Mouse (Mus musculus): ENCODE results near the gene Asf1b. TPM values are rescaled to one million over a fixed set of nuclear protein-coding genes. Genes with fewer than 3 reads are reported as not detected.
"Not testable (repeated sequence)": the region's sequence is repeated elsewhere in the genome, so short reads cannot be mapped to it uniquely, and the experiment has no call there.

Asf1b gene
- polyA plus RNA-seq, 1 experiment from 2014 or later = 72.2 TPM

DNA sequence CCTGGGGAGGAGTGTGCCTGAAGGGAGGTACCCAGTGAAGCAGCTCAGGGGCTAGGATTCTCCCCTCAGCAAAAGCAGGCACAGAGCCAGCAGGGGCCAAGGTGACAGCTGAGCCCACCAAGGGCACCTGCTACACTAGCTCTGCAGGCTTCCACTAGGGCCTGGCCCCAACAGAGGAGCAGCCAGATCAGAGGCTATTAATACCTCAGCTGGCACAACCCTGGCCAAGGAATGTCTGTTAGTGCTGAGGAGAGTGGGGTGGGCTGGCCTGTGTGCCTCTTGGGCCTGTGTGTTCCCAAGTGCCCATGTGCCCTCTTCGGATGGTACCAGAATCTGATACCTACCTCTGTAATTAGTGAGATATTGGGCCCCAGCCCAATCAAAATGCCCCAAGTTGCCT is 24.9 kb downstream of the Asf1b start:
- Histone ChIP-seq H3K9ac (ENCODE audit: low read depth, low read length) (peak overlapping the region; percentile 46; the same call in 1 of the 2 replicates), H3K4me1 (ENCODE audit: control insufficient read depth, insufficient read depth, low read length) (peaks cover 39% of the 10 kb centered on the region), H3K4me3 (ENCODE audit: low read depth, low read length) (no peak overlapping the region), H3K27me3 (ENCODE audit: control insufficient read depth, insufficient read depth, low read length) (no peaks in the 10 kb centered on the region), H3K4me2 (peak overlapping the region; percentile 21; the same call in 1 of the 2 replicates), H3K27ac (ENCODE audit: low read depth, low read length) (peak overlapping the region; percentile 82), H3K9me3 (replicated peaks; ENCODE audit: control insufficient read depth, low read length) (no peaks in the 10 kb centered on the region), H3K36me3 (ENCODE audit: control insufficient read depth, insufficient read depth, low read length) (peaks cover 30% of the 10 kb centered on the region)
- ATAC-seq (replicated peaks; ENCODE audit: insufficient number of reproducible peaks, low FRiP score, low TSS enrichment) = peak; percentile 81
- 57% methylated on average over 1 of the region's 1 CpGs for WGBS (ENCODE audit: insufficient replicate concordance)

DNA sequence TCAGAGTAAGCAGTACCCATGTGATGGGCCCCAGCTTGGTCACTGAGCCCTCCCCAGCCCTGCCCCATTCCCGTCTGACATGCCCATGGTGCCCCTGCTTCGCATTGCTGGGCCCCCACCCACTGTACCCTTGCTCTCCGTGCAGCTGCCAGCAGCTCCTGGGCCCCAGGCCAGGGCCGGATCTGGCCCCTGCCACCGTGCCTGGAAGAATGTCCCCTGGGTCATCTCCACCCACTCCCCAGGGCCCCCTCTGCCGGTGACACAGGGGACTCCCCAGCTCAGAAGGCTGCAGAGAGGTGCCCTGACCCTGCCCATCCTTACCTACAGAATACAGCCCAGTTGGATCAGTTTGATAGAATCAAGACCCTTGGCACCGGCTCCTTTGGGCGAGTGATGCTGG is 25.5 kb downstream of the Asf1b start:
- Histone ChIP-seq H3K36me3 (ENCODE audit: control insufficient read depth, insufficient read depth, low read length) (peaks cover 30% of the 10 kb centered on the region), H3K27me3 (ENCODE audit: control insufficient read depth, insufficient read depth, low read length) (no peaks in the 10 kb centered on the region), H3K9ac (ENCODE audit: low read depth, low read length) (peak overlapping the region; percentile 46; the same call in 1 of the 2 replicates), H3K4me3 (ENCODE audit: low read depth, low read length) (no peak overlapping the region), H3K9me3 (replicated peaks; ENCODE audit: control insufficient read depth, low read length) (no peaks in the 10 kb centered on the region), H3K27ac (ENCODE audit: low read depth, low read length) (peak overlapping the region; percentile 82), H3K4me1 (ENCODE audit: control insufficient read depth, insufficient read depth, low read length) (peaks cover 39% of the 10 kb centered on the region), H3K4me2 (no peak overlapping the region)
- WGBS (ENCODE audit: insufficient replicate concordance) = 74% methylated on average over 8 of the region's 8 CpGs
- no peak for ATAC-seq (replicated peaks; ENCODE audit: insufficient number of reproducible peaks, low FRiP score, low TSS enrichment)

DNA sequence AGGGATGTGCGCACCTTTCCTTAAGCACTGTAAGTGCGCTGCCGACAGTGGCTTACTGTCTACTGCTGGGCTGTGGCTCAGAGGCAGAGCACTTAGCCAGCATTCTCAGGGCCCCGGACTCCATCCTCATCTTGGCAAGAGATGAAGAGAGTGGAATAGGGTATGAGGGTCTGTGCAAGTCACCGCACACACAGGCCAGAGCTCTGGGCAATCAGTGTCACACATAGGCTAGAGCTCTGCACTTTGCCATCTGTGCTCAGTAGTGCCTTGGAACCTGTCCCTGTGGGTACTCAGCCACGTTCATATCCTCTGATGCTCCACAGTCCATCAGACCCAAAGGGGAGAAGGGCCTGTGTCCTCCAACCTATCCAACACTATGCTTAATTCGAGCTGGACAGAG is 26.2 kb downstream of the Asf1b start:
- H3K4me3 ChIP-seq (ENCODE audit: low read depth, low read length) = no peak overlapping the region
- H3K9me3 ChIP-seq (replicated peaks; ENCODE audit: control insufficient read depth, low read length) = no peaks in the 10 kb centered on the region
- H3K27ac ChIP-seq (ENCODE audit: low read depth, low read length) = no peak overlapping the region
- no peak overlapping the region for H3K9ac ChIP-seq (ENCODE audit: low read depth, low read length)
- peaks cover 39% of the 10 kb centered on the region for H3K4me1 ChIP-seq (ENCODE audit: control insufficient read depth, insufficient read depth, low read length)
- ATAC-seq (replicated peaks; ENCODE audit: insufficient number of reproducible peaks, low FRiP score, low TSS enrichment) = no peak
- 94% methylated on average over 7 of the region's 7 CpGs for WGBS (ENCODE audit: insufficient replicate concordance)
- peaks cover 33% of the 10 kb centered on the region for H3K36me3 ChIP-seq (ENCODE audit: control insufficient read depth, insufficient read depth, low read length)
- no peaks in the 10 kb centered on the region for H3K27me3 ChIP-seq (ENCODE audit: control insufficient read depth, insufficient read depth, low read length)
- no peak overlapping the region for H3K4me2 ChIP-seq

DNA sequence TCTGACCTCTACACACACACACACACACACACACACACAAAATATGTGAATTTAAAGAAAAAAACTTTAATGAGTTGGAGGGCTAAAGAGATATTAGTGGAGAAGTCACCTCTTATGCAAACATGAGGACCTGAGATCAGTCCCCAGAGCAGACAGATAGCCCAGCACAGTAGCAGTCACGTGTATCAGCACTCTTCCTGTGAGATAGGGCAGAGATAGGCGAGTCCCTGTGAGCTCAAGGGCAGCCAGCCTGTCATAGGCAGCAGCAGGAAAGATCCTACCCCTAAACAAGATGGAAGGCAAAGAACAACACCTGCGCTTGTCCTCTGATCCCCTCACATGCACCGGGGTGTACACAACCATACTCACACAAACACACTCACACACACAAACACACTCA is 27.1 kb downstream of the Asf1b start:
- Histone ChIP-seq H3K9ac (ENCODE audit: low read depth, low read length) (no peak overlapping the region), H3K27me3 (ENCODE audit: control insufficient read depth, insufficient read depth, low read length) (no peaks in the 10 kb centered on the region), H3K36me3 (ENCODE audit: control insufficient read depth, insufficient read depth, low read length) (peaks cover 42% of the 10 kb centered on the region), H3K4me2 (no peak overlapping the region), H3K9me3 (replicated peaks; ENCODE audit: control insufficient read depth, low read length) (no peaks in the 10 kb centered on the region), H3K4me3 (ENCODE audit: low read depth, low read length) (no peak overlapping the region), H3K4me1 (ENCODE audit: control insufficient read depth, insufficient read depth, low read length) (peaks cover 31% of the 10 kb centered on the region), H3K27ac (ENCODE audit: low read depth, low read length) (no peak overlapping the region)
- WGBS (ENCODE audit: insufficient replicate concordance) = 73% methylated on average over 4 of the region's 4 CpGs
- ATAC-seq (replicated peaks; ENCODE audit: insufficient number of reproducible peaks, low FRiP score, low TSS enrichment) = no peak

DNA sequence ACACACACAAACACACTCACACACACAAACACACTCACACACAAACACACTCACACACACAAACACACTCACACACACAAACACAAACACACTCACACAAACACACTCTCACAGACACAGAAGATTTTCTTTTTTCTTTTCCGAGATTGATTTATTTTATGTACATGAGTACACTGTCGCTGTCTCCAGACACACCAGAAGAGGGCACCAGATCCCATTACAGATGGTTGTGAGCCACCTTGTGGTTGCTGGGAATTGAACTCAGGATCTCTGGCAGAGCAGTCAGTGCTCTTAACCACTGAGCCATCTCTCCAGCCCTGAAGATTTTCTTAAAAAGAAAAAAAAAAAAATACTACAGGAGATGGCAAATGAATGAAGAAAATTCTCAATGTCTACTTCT is 27.9 kb downstream of the Asf1b start:
- H3K27me3 ChIP-seq (ENCODE audit: control insufficient read depth, insufficient read depth, low read length); H3K27ac ChIP-seq (ENCODE audit: low read depth, low read length); H3K4me2 ChIP-seq; H3K9ac ChIP-seq (ENCODE audit: low read depth, low read length); ATAC-seq (replicated peaks; ENCODE audit: insufficient number of reproducible peaks, low FRiP score, low TSS enrichment); H3K4me3 ChIP-seq (ENCODE audit: low read depth, low read length); H3K9me3 ChIP-seq (replicated peaks; ENCODE audit: control insufficient read depth, low read length): not testable (repeated sequence)
- peaks cover 25% of the 10 kb centered on the region for H3K4me1 ChIP-seq (ENCODE audit: control insufficient read depth, insufficient read depth, low read length)
- H3K36me3 ChIP-seq (ENCODE audit: control insufficient read depth, insufficient read depth, low read length) = peaks cover 44% of the 10 kb centered on the region
- WGBS (ENCODE audit: insufficient replicate concordance) = 92% methylated on average over 2 of the region's 2 CpGs

DNA sequence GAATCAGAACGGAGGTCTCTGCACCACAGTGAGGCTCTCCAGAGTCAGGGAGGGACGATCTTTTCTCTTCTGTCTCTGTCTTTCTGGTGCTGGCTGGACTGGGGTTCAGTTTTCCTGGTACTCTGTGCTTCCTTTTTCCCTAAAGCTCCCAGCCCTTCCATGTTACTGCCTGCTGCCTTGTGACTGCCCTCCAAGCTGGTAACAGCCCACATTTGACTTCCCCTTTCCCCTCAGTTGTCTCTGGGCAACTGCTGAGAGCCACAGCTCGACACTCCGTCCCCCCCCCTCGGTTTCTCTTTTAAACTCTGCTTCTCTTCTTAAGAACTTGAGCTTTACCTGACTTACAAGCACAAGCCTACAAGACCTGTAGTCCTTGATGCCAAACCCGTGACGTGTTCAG is 33.9 kb downstream of the Asf1b start:
- H3K27me3 ChIP-seq (ENCODE audit: control insufficient read depth, insufficient read depth, low read length) = no peaks in the 10 kb centered on the region
- no peak overlapping the region for H3K9ac ChIP-seq (ENCODE audit: low read depth, low read length)
- no peak for ATAC-seq (replicated peaks; ENCODE audit: insufficient number of reproducible peaks, low FRiP score, low TSS enrichment)
- H3K4me3 ChIP-seq (ENCODE audit: low read depth, low read length) = no peak overlapping the region
- WGBS (ENCODE audit: insufficient replicate concordance) = 84% methylated on average over 7 of the region's 7 CpGs
- H3K4me1 ChIP-seq (ENCODE audit: control insufficient read depth, insufficient read depth, low read length) = no peaks in the 10 kb centered on the region
- H3K9me3 ChIP-seq (replicated peaks; ENCODE audit: control insufficient read depth, low read length) = no peaks in the 10 kb centered on the region
- peaks cover 29% of the 10 kb centered on the region for H3K36me3 ChIP-seq (ENCODE audit: control insufficient read depth, insufficient read depth, low read length)
- no peak overlapping the region for H3K4me2 ChIP-seq
- no peak overlapping the region for H3K27ac ChIP-seq (ENCODE audit: low read depth, low read length)

DNA sequence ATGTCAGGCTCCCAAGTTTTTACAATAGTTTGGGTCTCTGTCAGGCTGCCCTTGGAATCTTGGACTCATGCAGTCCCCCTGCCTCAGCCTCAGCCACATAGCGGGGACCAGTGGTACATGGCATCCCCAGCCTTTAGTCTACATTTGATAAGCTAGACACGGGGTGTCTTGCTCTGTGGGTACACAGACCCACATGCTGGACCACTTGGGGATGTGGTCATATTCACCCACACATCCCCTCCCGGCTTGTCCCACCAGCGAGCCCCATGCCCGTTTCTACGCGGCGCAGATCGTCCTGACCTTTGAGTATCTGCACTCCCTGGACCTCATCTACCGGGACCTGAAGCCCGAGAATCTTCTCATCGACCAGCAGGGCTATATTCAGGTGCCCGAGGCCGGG is 34.9 kb downstream of the Asf1b start:
- no peak overlapping the region for H3K27ac ChIP-seq (ENCODE audit: low read depth, low read length)
- 90% methylated on average over 14 of the region's 14 CpGs for WGBS (ENCODE audit: insufficient replicate concordance)
- H3K4me3 ChIP-seq (ENCODE audit: low read depth, low read length) = no peak overlapping the region
- H3K9ac ChIP-seq (ENCODE audit: low read depth, low read length) = no peak overlapping the region
- no peak for ATAC-seq (replicated peaks; ENCODE audit: insufficient number of reproducible peaks, low FRiP score, low TSS enrichment)
- H3K27me3 ChIP-seq (ENCODE audit: control insufficient read depth, insufficient read depth, low read length) = no peaks in the 10 kb centered on the region
- H3K4me2 ChIP-seq = no peak overlapping the region
- no peaks in the 10 kb centered on the region for H3K4me1 ChIP-seq (ENCODE audit: control insufficient read depth, insufficient read depth, low read length)
- H3K36me3 ChIP-seq (ENCODE audit: control insufficient read depth, insufficient read depth, low read length) = peaks cover 29% of the 10 kb centered on the region
- no peaks in the 10 kb centered on the region for H3K9me3 ChIP-seq (replicated peaks; ENCODE audit: control insufficient read depth, low read length)

DNA sequence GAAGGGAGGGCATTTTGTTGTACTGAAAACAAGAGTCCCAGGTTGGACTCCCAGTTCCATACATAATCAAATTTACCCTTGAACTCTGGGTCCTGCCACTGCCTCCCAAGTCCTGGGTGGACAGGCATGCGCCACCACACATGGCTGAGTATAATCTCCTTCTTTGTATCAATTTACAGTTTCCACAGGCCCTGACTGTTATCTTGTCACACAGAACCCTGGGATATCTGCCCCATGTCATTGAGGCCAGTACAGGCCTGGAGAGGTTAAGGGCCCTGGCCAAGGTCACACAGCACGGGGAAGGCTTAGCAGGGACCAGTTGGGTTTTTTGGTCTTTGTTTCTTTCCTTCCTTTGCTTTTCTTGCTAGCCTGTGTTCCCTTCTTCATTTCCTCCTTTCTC is 37.2 kb downstream of the Asf1b start:
- H3K4me3 ChIP-seq (ENCODE audit: low read depth, low read length) = no peak overlapping the region
- WGBS (ENCODE audit: insufficient replicate concordance) = 51% methylated on average over 2 of the region's 2 CpGs
- ATAC-seq (replicated peaks; ENCODE audit: insufficient number of reproducible peaks, low FRiP score, low TSS enrichment) = no peak

DNA sequence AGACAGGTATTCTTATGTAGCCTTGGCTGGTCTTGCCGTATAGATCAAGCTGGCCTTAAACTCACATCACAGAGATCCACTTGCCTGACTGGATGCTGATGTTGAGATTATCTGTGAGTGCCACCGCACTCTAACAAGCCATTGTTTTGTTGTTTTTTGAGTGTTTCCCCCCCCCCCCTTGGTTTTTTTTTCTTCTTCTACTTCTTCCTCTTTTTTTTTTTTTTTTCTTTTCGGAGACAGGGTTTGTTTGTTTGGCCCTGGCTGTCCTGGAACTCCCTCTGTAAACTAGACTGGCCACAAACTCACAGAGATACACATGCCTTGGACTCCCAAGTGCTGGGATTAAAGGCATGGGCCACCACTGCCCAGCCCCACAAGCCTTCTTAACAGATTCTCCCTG is 38.7 kb downstream of the Asf1b start:
- no peak for ATAC-seq (replicated peaks; ENCODE audit: insufficient number of reproducible peaks, low FRiP score, low TSS enrichment)
- H3K4me3 ChIP-seq (ENCODE audit: low read depth, low read length) = no peak overlapping the region
- H3K4me2 ChIP-seq = no peak overlapping the region
- no peak overlapping the region for H3K9ac ChIP-seq (ENCODE audit: low read depth, low read length)
- H3K27ac ChIP-seq (ENCODE audit: low read depth, low read length) = no peak overlapping the region
- WGBS (ENCODE audit: insufficient replicate concordance) = 70% methylated on average over 3 of the region's 3 CpGs
- H3K36me3 ChIP-seq (ENCODE audit: control insufficient read depth, insufficient read depth, low read length) = peaks cover 12% of the 10 kb centered on the region
- peaks cover 11% of the 10 kb centered on the region for H3K4me1 ChIP-seq (ENCODE audit: control insufficient read depth, insufficient read depth, low read length)
- H3K9me3 ChIP-seq (replicated peaks; ENCODE audit: control insufficient read depth, low read length) = no peaks in the 10 kb centered on the region
- H3K27me3 ChIP-seq (ENCODE audit: control insufficient read depth, insufficient read depth, low read length) = no peaks in the 10 kb centered on the region

More for the DNA sequence above, 37.2 kb downstream of the Asf1b start:
- Histone ChIP-seq H3K9ac (ENCODE audit: low read depth, low read length) (no peak overlapping the region), H3K27ac (ENCODE audit: low read depth, low read length) (no peak overlapping the region), H3K4me2 (no peak overlapping the region), H3K36me3 (ENCODE audit: control insufficient read depth, insufficient read depth, low read length) (peaks cover 18% of the 10 kb centered on the region), H3K27me3 (ENCODE audit: control insufficient read depth, insufficient read depth, low read length) (no peaks in the 10 kb centered on the region), H3K9me3 (replicated peaks; ENCODE audit: control insufficient read depth, low read length) (no peaks in the 10 kb centered on the region), H3K4me1 (ENCODE audit: control insufficient read depth, insufficient read depth, low read length) (peaks cover 7% of the 10 kb centered on the region)

Measured in heart, embryonic 11.5 days (tissue).